Mouse (Mus musculus) intestine, embryonic 14.5 days (tissue): Measurements from ENCODE around the gene Notch4. TPM values are rescaled to one million over a fixed set of nuclear protein-coding genes. Genes with fewer than 3 reads are reported as not detected.

Experiments
- ATAC-seq: fragments of 200-750 bp; cut with Nextera tagmentation; replicated peaks from 2 replicates; pipeline ENCODE4 v1.8.0; 2017; ENCODE audit warnings: low read depth, moderate number of reproducible peaks, moderate TSS enrichment, moderate library complexity; ENCODE audit not compliant: low FRiP score, low TSS enrichment
- DNase-seq: peaks from one replicate; pipeline ENCODE4 v3.0.0-alpha.2; 2018; ENCODE audit warnings: low spot score
- H3K27ac ChIP-seq: fragments of 300-500 bp; sonication (generic); 2 replicates; pipeline ENCODE4 v1.5.1; 2014; ENCODE audit warnings: low read depth, mild to moderate bottlenecking, control low read depth
- H3K27me3 ChIP-seq: fragments of 300-500 bp; sonication (generic); replicated peaks from 2 replicates; pipeline ENCODE4 v1.6.1; 2014; ENCODE audit warnings: low read length, control low read depth; ENCODE audit not compliant: control insufficient read depth, insufficient read depth
- H3K36me3 ChIP-seq: fragments of 300-500 bp; sonication (generic); 2 replicates; pipeline ENCODE4 v1.6.1; 2014; ENCODE audit warnings: low read length, control low read depth; ENCODE audit not compliant: control insufficient read depth, insufficient read depth
- H3K4me1 ChIP-seq: fragments of 300-500 bp; sonication (generic); replicated peaks from 2 replicates; pipeline ENCODE4 v1.6.1; 2014; ENCODE audit warnings: low read length, control low read depth, mixed read lengths; ENCODE audit not compliant: control insufficient read depth, insufficient read depth
- H3K4me2 ChIP-seq: fragments of 300-500 bp; sonication (generic); 2 replicates; pipeline ENCODE4 v1.6.1; 2014; ENCODE audit warnings: low read length
- H3K4me3 ChIP-seq: fragments of 300-500 bp; sonication (generic); 2 replicates; pipeline ENCODE4 v1.5.1; 2014; ENCODE audit warnings: low read depth, low read length, control low read depth, mixed read lengths
- H3K9ac ChIP-seq: fragments of 300-500 bp; sonication (generic); 2 replicates; pipeline ENCODE4 v1.6.1; 2014; ENCODE audit warnings: mild to moderate bottlenecking, low read length
- H3K9me3 ChIP-seq: fragments of 300-500 bp; sonication (generic); 2 replicates; pipeline ENCODE4 v1.6.1; 2016; ENCODE audit warnings: low read length, control low read depth; ENCODE audit not compliant: control insufficient read depth
- WGBS: fragments of 180-500 bp; shearing (Covaris S2); extraction: QIAGEN DNeasy Blood & Tissue Kit; methylation state at CpG from one replicate; pipeline ENCODE4 v1.1.7; 2014; 5-methylcytosine and 5-hydroxymethylcytosine counted together
- polyA plus RNA-seq: library from polyadenylated mRNA; unstranded; fragments of >200 nt; fragmentation: Nextera tagmentation; extraction: Ambion mirVana; gene quantifications from 2 replicates; pipeline ENCODE4 v1.2.1, GENCODE M21; 2014

Gene Notch4
- polyA plus RNA-seq, 1 experiment from 2014 or later, result 7.4 TPM

DNA sequence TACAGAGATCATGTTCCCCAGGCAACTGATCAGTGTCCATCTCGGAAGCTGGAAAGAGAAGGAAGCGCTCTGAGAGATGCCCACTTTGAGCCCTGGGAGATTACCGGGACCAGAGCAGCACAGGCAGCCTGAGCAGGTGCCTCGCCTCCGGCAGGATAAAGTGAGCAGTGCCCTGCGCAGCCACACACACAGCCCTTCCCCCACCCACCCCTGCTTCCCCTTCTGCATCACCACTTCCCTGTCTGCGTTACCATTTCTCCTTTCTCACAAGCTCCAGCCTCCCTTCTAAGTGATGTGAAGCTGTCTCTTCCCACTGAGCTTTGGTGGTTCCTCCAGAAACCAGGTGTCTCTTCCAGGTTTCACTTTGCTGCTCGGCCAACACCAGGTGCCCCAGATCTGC, 2.9 kb upstream of the Notch4 start:
- Histone ChIP-seq H3K4me1 (peaks cover 15% of the 10 kb centered on the region; the same call in 1 of the 2 replicates), H3K9ac (no peak overlapping the region), H3K36me3 (no peaks in the 10 kb centered on the region), H3K9me3 (no peaks in the 10 kb centered on the region), H3K27ac (0 out of 2 replicates have a peak overlapping the region, but pooled peaks have one; percentile 45), H3K4me3 (no peak overlapping the region), H3K27me3 (no peaks in the 10 kb centered on the region), H3K4me2 (no peak overlapping the region)
- 58% methylated on average over 8 of the region's 8 CpGs for WGBS
- DNase-seq (no peak), ATAC-seq (no peak)

GRCm38 (mm10) chr17:34562595-34562994, 1.5 kb upstream of the Notch4 start:
- Histone ChIP-seq H3K27ac (no peak overlapping the region), H3K36me3 (no peaks in the 10 kb centered on the region), H3K4me3 (no peak overlapping the region), H3K4me2 (no peak overlapping the region), H3K9ac (no peak overlapping the region), H3K27me3 (no peaks in the 10 kb centered on the region), H3K9me3 (no peaks in the 10 kb centered on the region), H3K4me1 (peaks cover 15% of the 10 kb centered on the region; the same call in 1 of the 2 replicates)
- ATAC-seq, result no peak
- no peak for DNase-seq
- WGBS, result 57% methylated on average over 3 of the region's 3 CpGs

DNA sequence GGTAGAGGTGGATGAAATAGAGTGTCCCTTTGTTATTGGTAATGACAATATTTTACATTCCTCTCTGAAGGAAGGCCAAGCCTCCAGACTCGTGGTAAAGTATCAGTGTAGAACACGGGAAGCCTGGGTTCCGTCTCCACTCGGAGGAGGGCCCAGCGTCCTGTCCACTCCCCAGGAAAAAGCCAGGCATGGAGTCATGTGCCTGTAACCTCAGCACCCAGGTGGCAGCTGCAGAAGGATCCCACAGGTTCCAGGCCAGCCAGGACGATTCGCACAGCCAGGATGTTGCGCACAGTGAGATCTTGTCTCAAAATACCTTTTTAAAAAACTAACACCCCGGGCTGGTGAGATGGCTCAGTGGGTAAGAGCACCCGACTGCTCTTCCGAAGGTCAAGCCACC, 714 bp upstream of the Notch4 start:
- Histone ChIP-seq H3K9ac (no peak overlapping the region), H3K9me3 (no peaks in the 10 kb centered on the region), H3K36me3 (no peaks in the 10 kb centered on the region), H3K27me3 (no peaks in the 10 kb centered on the region), H3K4me3 (no peak overlapping the region), H3K4me1 (peaks cover 15% of the 10 kb centered on the region; the same call in 1 of the 2 replicates), H3K4me2 (no peak overlapping the region), H3K27ac (no peak overlapping the region)
- ATAC-seq (no peak), DNase-seq (no peak)
- WGBS, result 76% methylated on average over 11 of the region's 11 CpGs

- Histone ChIP-seq H3K4me1 (peaks cover 15% of the 10 kb centered on the region; the same call in 1 of the 2 replicates), H3K9ac (no peak overlapping the region), H3K9me3 (no peaks in the 10 kb centered on the region), H3K36me3 (no peaks in the 10 kb centered on the region), H3K27me3 (no peaks in the 10 kb centered on the region), H3K4me2 (peak overlapping the region; percentile 26; the same call in 1 of the 2 replicates), H3K4me3 (0 out of 2 replicates have a peak overlapping the region, but pooled peaks have one; percentile 8), H3K27ac (peak overlapping the region; percentile 47)
- 36% methylated on average over 3 of the region's 3 CpGs for WGBS
- DNase-seq (no peak), ATAC-seq (no peak)
These were observed 728 bp downstream of the Notch4 start for GRCm38 (mm10) chr17:34564796-34565195.

DNA sequence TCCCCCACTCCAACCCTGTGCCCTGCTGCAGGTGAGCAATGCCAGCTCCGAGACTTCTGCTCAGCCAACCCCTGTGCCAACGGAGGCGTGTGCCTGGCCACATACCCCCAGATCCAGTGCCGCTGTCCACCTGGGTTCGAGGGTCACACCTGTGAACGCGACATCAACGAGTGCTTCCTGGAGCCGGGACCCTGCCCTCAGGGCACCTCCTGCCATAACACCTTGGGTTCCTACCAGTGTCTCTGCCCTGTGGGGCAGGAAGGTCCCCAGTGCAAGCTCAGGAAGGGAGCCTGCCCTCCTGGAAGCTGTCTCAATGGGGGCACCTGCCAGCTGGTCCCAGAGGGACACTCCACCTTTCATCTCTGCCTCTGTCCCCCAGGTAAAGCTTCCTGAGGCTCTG, 3.2 kb downstream of the Notch4 start:
- ATAC-seq (no peak), DNase-seq (no peak)
- H3K9me3 ChIP-seq, result no peaks in the 10 kb centered on the region
- H3K27me3 ChIP-seq, result no peaks in the 10 kb centered on the region
- 60% methylated on average over 9 of the region's 9 CpGs for WGBS
- H3K36me3 ChIP-seq, result no peaks in the 10 kb centered on the region
- H3K4me2 ChIP-seq, result no peak overlapping the region
- H3K4me3 ChIP-seq, result no peak overlapping the region
- H3K9ac ChIP-seq, result no peak overlapping the region
- H3K4me1 ChIP-seq, result peaks cover 15% of the 10 kb centered on the region; the same call in 1 of the 2 replicates
- no peak overlapping the region for H3K27ac ChIP-seq

- Histone ChIP-seq H3K4me2 (no peak overlapping the region), H3K27ac (no peak overlapping the region), H3K27me3 (no peaks in the 10 kb centered on the region), H3K9ac (no peak overlapping the region), H3K4me3 (no peak overlapping the region), H3K4me1 (peaks cover 15% of the 10 kb centered on the region; the same call in 1 of the 2 replicates), H3K36me3 (no peaks in the 10 kb centered on the region), H3K9me3 (no peaks in the 10 kb centered on the region)
- 77% methylated on average over 13 of the region's 13 CpGs for WGBS
- ATAC-seq (no peak), DNase-seq (no peak)
These were observed 4.4 kb downstream of the Notch4 start for GRCm38 (mm10) chr17:34568421-34568820.

- DNase-seq, result no peak
- no peak overlapping the region for H3K9ac ChIP-seq
- H3K9me3 ChIP-seq, result no peaks in the 10 kb centered on the region
- peaks cover 4% of the 10 kb centered on the region; the same call in 1 of the 2 replicates for H3K4me1 ChIP-seq
- ATAC-seq, result no peak
- no peak overlapping the region for H3K4me2 ChIP-seq
- H3K27me3 ChIP-seq, result no peaks in the 10 kb centered on the region
- H3K4me3 ChIP-seq, result no peak overlapping the region
- WGBS, result 75% methylated on average over 4 of the region's 4 CpGs
- H3K36me3 ChIP-seq, result no peaks in the 10 kb centered on the region
- H3K27ac ChIP-seq, result no peak overlapping the region
These were observed 5.9 kb downstream of the Notch4 start for GRCm38 (mm10) chr17:34569919-34570318.

- Histone ChIP-seq H3K36me3 (no peaks in the 10 kb centered on the region), H3K4me2 (no peak overlapping the region), H3K4me3 (no peak overlapping the region), H3K27ac (no peak overlapping the region), H3K9me3 (no peaks in the 10 kb centered on the region), H3K4me1 (no peaks in the 10 kb centered on the region), H3K9ac (no peak overlapping the region), H3K27me3 (no peaks in the 10 kb centered on the region)
- DNase-seq (no peak), ATAC-seq (no peak)
- WGBS, result 15% methylated on average over 5 of the region's 5 CpGs
These were observed 7.8 kb downstream of the Notch4 start for GRCm38 (mm10) chr17:34571875-34572274.

DNA sequence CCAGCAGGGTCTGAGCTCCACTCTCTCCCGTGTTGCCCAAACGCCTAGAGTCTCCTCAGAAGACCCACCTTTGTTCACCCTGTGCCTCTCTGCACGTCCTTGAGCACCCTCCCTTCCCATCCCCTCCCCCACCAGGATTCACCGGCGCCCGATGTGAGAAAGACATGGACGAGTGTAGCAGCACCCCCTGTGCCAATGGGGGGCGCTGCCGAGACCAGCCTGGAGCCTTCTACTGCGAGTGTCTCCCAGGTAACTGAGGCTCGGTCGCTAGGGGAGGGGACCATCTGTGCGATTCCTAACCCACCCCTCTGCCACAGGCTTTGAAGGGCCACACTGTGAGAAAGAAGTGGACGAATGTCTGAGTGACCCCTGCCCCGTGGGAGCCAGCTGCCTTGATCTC, 8.3 kb downstream of the Notch4 start:
- H3K4me2 ChIP-seq, result no peak overlapping the region

More for the DNA sequence above, 8.3 kb downstream of the Notch4 start:
- no peak overlapping the region for H3K4me3 ChIP-seq
- H3K4me1 ChIP-seq, result no peaks in the 10 kb centered on the region
- H3K36me3 ChIP-seq, result no peaks in the 10 kb centered on the region
- H3K9ac ChIP-seq, result no peak overlapping the region
- H3K9me3 ChIP-seq, result no peaks in the 10 kb centered on the region
- no peaks in the 10 kb centered on the region for H3K27me3 ChIP-seq
- DNase-seq, result no peak
- WGBS, result 22% methylated on average over 15 of the region's 15 CpGs
- no peak overlapping the region for H3K27ac ChIP-seq
- ATAC-seq, result no peak
